Mouse (Mus musculus) limb, embryonic 12.5 days (tissue): Measurements from ENCODE around the gene Actb. TPM values are rescaled to one million over a fixed set of nuclear protein-coding genes. Genes with fewer than 3 reads are reported as not detected.
A peak's percentile ranks its signal among the peaks of the same experiment; 100 is the strongest.

Experiments
- ATAC-seq: fragments of 200-750 bp; cut with Nextera tagmentation; 2 replicates; pipeline ENCODE4 v1.8.0; 2017; ENCODE audit warnings: low read depth, moderate TSS enrichment; ENCODE audit not compliant: insufficient number of reproducible peaks, insufficient read depth, low FRiP score, low TSS enrichment
- H3K27ac ChIP-seq: fragments of 300-500 bp; sonication (generic); 2 replicates; pipeline ENCODE4 v1.5.1; 2016; ENCODE audit warnings: mild to moderate bottlenecking, moderate library complexity
- H3K27me3 ChIP-seq: fragments of 300-500 bp; sonication (generic); 2 replicates; pipeline ENCODE4 v1.6.1; 2016; ENCODE audit warnings: mild to moderate bottlenecking, moderate library complexity
- H3K36me3 ChIP-seq: fragments of 300-500 bp; sonication (generic); 2 replicates; pipeline ENCODE4 v1.6.1; 2016; ENCODE audit warnings: mild to moderate bottlenecking, moderate library complexity
- H3K4me1 ChIP-seq: fragments of 300-500 bp; sonication (generic); replicated peaks from 2 replicates; pipeline ENCODE4 v1.6.1; 2016
- H3K4me2 ChIP-seq: fragments of 300-500 bp; sonication (generic); 2 replicates; pipeline ENCODE4 v1.6.1; 2016; ENCODE audit warnings: mild to moderate bottlenecking, moderate library complexity
- H3K4me3 ChIP-seq: fragments of 300-500 bp; sonication (generic); replicated peaks from 2 replicates; pipeline ENCODE4 v1.5.1; 2016; ENCODE audit warnings: mild to moderate bottlenecking
- H3K9ac ChIP-seq: fragments of 300-500 bp; sonication (generic); replicated peaks from 2 replicates; pipeline ENCODE4 v1.6.1; 2016; ENCODE audit warnings: mild to moderate bottlenecking, moderate library complexity
- H3K9me3 ChIP-seq: fragments of 300-500 bp; sonication (generic); 2 replicates; pipeline ENCODE4 v1.6.1; 2016; ENCODE audit warnings: mild to moderate bottlenecking, moderate library complexity
- WGBS: fragments of 180-500 bp; shearing (Covaris S2); methylation state at CpG from one replicate; pipeline ENCODE4 v1.1.7; 2016; 5-methylcytosine and 5-hydroxymethylcytosine counted together
- polyA plus RNA-seq: library from polyadenylated mRNA; unstranded; fragments of >200 nt; fragmentation: Nextera tagmentation; extraction: Ambion mirVana; gene quantifications from 2 replicates; pipeline ENCODE4 v1.2.1, GENCODE M21; 2016

The Actb gene
- polyA plus RNA-seq, 1 experiment from 2014 or later, result 13,538 TPM

GRCm38 (mm10) chr5:142932731-142933130, 26.2 kb upstream of the Actb start:
- Histone ChIP-seq H3K27me3 (no peaks in the 10 kb centered on the region; the same call in 1 of the 2 replicates), H3K9ac (no peak overlapping the region), H3K27ac (no peak overlapping the region), H3K4me1 (peaks cover 13% of the 10 kb centered on the region; the same call in 1 of the 2 replicates), H3K4me2 (no peak overlapping the region), H3K4me3 (no peak overlapping the region), H3K9me3 (no peaks in the 10 kb centered on the region), H3K36me3 (no peaks in the 10 kb centered on the region)
- no peak for ATAC-seq
- WGBS, result 79% methylated on average over 8 of the region's 8 CpGs

- H3K4me1 ChIP-seq, result peaks cover 13% of the 10 kb centered on the region; the same call in 1 of the 2 replicates
- peak overlapping the region; percentile 19; the same call in 1 of the 2 replicates for H3K4me2 ChIP-seq
- H3K4me3 ChIP-seq, result no peak overlapping the region
- WGBS, result 20% methylated on average over 9 of the region's 9 CpGs
- no peaks in the 10 kb centered on the region; the same call in 1 of the 2 replicates for H3K27me3 ChIP-seq
- H3K9ac ChIP-seq, result 0 out of 2 replicates have a peak overlapping the region, but pooled peaks have one; percentile 8
- peak overlapping the region; percentile 53; the same call in 1 of the 2 replicates for H3K27ac ChIP-seq
- no peak for ATAC-seq
- no peaks in the 10 kb centered on the region for H3K9me3 ChIP-seq
- H3K36me3 ChIP-seq, result no peaks in the 10 kb centered on the region
Measured at GRCm38 (mm10) chr5:142932084-142932685, 25.6 kb upstream of the Actb start.

- no peaks in the 10 kb centered on the region; the same call in 1 of the 2 replicates for H3K27me3 ChIP-seq
- no peak overlapping the region for H3K4me3 ChIP-seq
- no peak for ATAC-seq
- H3K4me2 ChIP-seq, result no peak overlapping the region
- no peak overlapping the region for H3K27ac ChIP-seq
- 87% methylated on average over 9 of the region's 9 CpGs for WGBS
- no peaks in the 10 kb centered on the region for H3K36me3 ChIP-seq
- H3K4me1 ChIP-seq, result peaks cover 18% of the 10 kb centered on the region
- no peaks in the 10 kb centered on the region for H3K9me3 ChIP-seq
- H3K9ac ChIP-seq, result no peak overlapping the region
Measured at GRCm38 (mm10) chr5:142931241-142931745, 24.7 kb upstream of the Actb start.

- no peak for ATAC-seq
- WGBS, result 23% methylated on average over 4 of the region's 4 CpGs
Measured at GRCm38 (mm10) chr5:142929400-142929752, 22.8 kb upstream of the Actb start.

GRCm38 (mm10) chr5:142928749-142929399, 22.3 kb upstream of the Actb start:
- no peaks in the 10 kb centered on the region; the same call in 1 of the 2 replicates for H3K27me3 ChIP-seq
- H3K27ac ChIP-seq, result peak overlapping the region; percentile 60
- peak overlapping the region; percentile 61 for H3K9ac ChIP-seq
- H3K36me3 ChIP-seq, result no peaks in the 10 kb centered on the region
- no peaks in the 10 kb centered on the region for H3K9me3 ChIP-seq
- no peak for ATAC-seq
- peak overlapping the region; percentile 46 for H3K4me3 ChIP-seq
- 5% methylated on average over 34 of the region's 35 CpGs for WGBS
- H3K4me2 ChIP-seq, result peak overlapping the region; percentile 66
- peaks cover 17% of the 10 kb centered on the region for H3K4me1 ChIP-seq

More at GRCm38 (mm10) chr5:142929400-142929752, 22.8 kb upstream of the Actb start:
- H3K9me3 ChIP-seq, result no peaks in the 10 kb centered on the region
- H3K27ac ChIP-seq, result peak overlapping the region; percentile 60
- no peaks in the 10 kb centered on the region for H3K36me3 ChIP-seq
- H3K4me3 ChIP-seq, result peak overlapping the region; percentile 46
- peaks cover 17% of the 10 kb centered on the region for H3K4me1 ChIP-seq
- no peaks in the 10 kb centered on the region; the same call in 1 of the 2 replicates for H3K27me3 ChIP-seq
- H3K4me2 ChIP-seq, result peak overlapping the region; percentile 66
- H3K9ac ChIP-seq, result peak overlapping the region; percentile 61

GRCm38 (mm10) chr5:142927341-142927930, 20.9 kb upstream of the Actb start:
- Histone ChIP-seq H3K27ac (no peak overlapping the region), H3K4me3 (no peak overlapping the region), H3K9ac (no peak overlapping the region), H3K4me2 (no peak overlapping the region), H3K36me3 (no peaks in the 10 kb centered on the region), H3K4me1 (peaks cover 17% of the 10 kb centered on the region), H3K27me3 (no peaks in the 10 kb centered on the region; the same call in 1 of the 2 replicates), H3K9me3 (no peaks in the 10 kb centered on the region)
- 93% methylated on average over 12 of the region's 12 CpGs for WGBS
- no peak for ATAC-seq

- H3K27me3 ChIP-seq, result no peaks in the 10 kb centered on the region; the same call in 1 of the 2 replicates
- no peaks in the 10 kb centered on the region for H3K9me3 ChIP-seq
- peaks cover 14% of the 10 kb centered on the region for H3K4me1 ChIP-seq
- no peak for ATAC-seq
- H3K4me2 ChIP-seq, result no peak overlapping the region
- 42% methylated on average over 3 of the region's 3 CpGs for WGBS
- no peak overlapping the region; the same call in 1 of the 2 replicates for H3K9ac ChIP-seq
- peak overlapping the region; percentile 53; the same call in 1 of the 2 replicates for H3K27ac ChIP-seq
- H3K4me3 ChIP-seq, result no peak overlapping the region
- no peaks in the 10 kb centered on the region for H3K36me3 ChIP-seq
Measured at GRCm38 (mm10) chr5:142926940-142927228, 20.3 kb upstream of the Actb start.

- Histone ChIP-seq H3K4me2 (no peak overlapping the region), H3K27ac (peak overlapping the region; percentile 53), H3K9me3 (no peaks in the 10 kb centered on the region), H3K4me3 (no peak overlapping the region), H3K36me3 (no peaks in the 10 kb centered on the region), H3K27me3 (no peaks in the 10 kb centered on the region; the same call in 1 of the 2 replicates), H3K4me1 (peaks cover 10% of the 10 kb centered on the region), H3K9ac (no peak overlapping the region; the same call in 1 of the 2 replicates)
- 12% methylated on average over 13 of the region's 13 CpGs for WGBS
- ATAC-seq, result 0 out of 2 replicates have a peak, but pooled peaks have one; percentile 23
Measured at GRCm38 (mm10) chr5:142926204-142926939, 19.8 kb upstream of the Actb start.

GRCm38 (mm10) chr5:142924336-142924959, 17.9 kb upstream of the Actb start:
- Histone ChIP-seq H3K27ac (no peak overlapping the region), H3K4me1 (peaks cover 14% of the 10 kb centered on the region), H3K9me3 (no peaks in the 10 kb centered on the region), H3K4me2 (no peak overlapping the region), H3K4me3 (no peak overlapping the region), H3K27me3 (no peaks in the 10 kb centered on the region; the same call in 1 of the 2 replicates), H3K36me3 (no peaks in the 10 kb centered on the region), H3K9ac (no peak overlapping the region)
- 79% methylated on average over 12 of the region's 12 CpGs for WGBS
- ATAC-seq, result no peak

- Histone ChIP-seq H3K4me1 (peaks cover 14% of the 10 kb centered on the region), H3K4me2 (no peak overlapping the region), H3K36me3 (no peaks in the 10 kb centered on the region), H3K4me3 (no peak overlapping the region), H3K9me3 (no peaks in the 10 kb centered on the region), H3K27me3 (no peaks in the 10 kb centered on the region; the same call in 1 of the 2 replicates), H3K27ac (no peak overlapping the region), H3K9ac (no peak overlapping the region)
- no peak for ATAC-seq
- 80% methylated on average over 3 of the region's 3 CpGs for whole genome bisulfite sequencing
Measured at GRCm38 (mm10) chr5:142923781-142924180, 17.2 kb upstream of the Actb start.
